Mouse (Mus musculus): ENCODE data around the gene Zkscan5. TPM values are rescaled to one million over a fixed set of nuclear protein-coding genes. Genes with fewer than 3 reads are reported as not detected.
A peak's percentile ranks its signal among the peaks of the same experiment; 100 is the strongest.
"Not testable (repeated sequence)": the region's sequence is repeated elsewhere in the genome, so short reads cannot be mapped to it uniquely, and the experiment has no call there.

Zkscan5 gene
- total RNA-seq, 2 experiments from 2014 or later, result 9.5 to 10.1 TPM

- DNase-seq; intact Hi-C loops (cut with DNase I): not testable (repeated sequence)
Observed at GRCm38 (mm10) chr5:145208391-145208790, 4.0 kb downstream of the Zkscan5 start.

- intact Hi-C loops (cut with DNase I), result loop anchor here (5.0 kb wide), 1 partner anchor 156 kb away; no protein-coding TSS in a partner anchor
- DNase-seq, result no peak
Observed at GRCm38 (mm10) chr5:145211340-145211739, 7.0 kb downstream of the Zkscan5 start.

DNA sequence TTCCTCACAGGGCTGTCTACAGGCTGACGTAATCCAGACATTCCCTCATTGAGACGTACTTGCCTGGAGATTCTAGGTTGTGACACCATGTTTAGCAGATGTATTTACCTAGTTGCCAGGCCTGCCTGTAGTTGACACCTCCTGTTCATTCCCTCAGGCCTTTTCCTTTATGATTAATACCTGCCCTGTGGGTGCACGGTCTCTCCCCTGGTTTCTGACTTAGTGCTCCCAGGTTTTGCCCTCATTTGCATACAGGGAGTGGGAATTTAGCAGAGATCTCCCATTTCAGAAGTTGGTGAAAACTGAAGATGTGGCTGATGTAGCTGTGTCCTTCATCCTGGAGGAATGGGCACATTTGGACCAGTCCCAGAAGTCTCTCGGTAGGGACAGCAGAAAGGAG is 7.9 kb downstream of the Zkscan5 start:
- intact Hi-C loops (cut with DNase I), result loop anchor here (5.0 kb wide), 1 partner anchor 155 kb away; no protein-coding TSS in a partner anchor
- no peak for DNase-seq

GRCm38 (mm10) chr5:145213505-145213904 is 9.1 kb downstream of the Zkscan5 start:
- no peak for DNase-seq
- intact Hi-C loops (cut with DNase I), result loop anchor here (5.0 kb wide), 1 partner anchor 154 kb away; no protein-coding TSS in a partner anchor

- no peak for DNase-seq
- intact Hi-C loops (cut with DNase I), result loop anchor here (5.0 kb wide), 1 partner anchor 153 kb away; no protein-coding TSS in a partner anchor
Observed at GRCm38 (mm10) chr5:145214679-145215078, 10.3 kb downstream of the Zkscan5 start.

DNA sequence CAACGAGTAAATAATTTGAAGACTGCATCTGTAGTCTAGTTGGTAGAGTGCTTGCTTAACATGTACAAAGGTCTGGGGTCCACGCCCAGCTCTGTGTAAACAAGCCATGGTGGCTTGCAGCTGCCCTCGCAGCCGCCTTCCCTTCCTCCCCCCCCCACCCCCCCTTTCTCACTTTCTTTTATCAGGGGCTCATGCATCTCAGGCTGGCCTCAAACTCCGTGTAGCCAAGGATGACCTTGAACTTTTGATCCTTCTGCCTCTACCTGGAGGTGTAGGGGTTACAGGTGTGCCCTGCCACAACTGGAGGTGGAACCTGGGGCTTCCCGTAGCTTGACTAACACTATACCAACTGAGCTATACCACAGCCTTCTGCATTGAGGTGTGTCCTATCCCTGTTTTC is 13.4 kb downstream of the Zkscan5 start:
- no peak for DNase-seq
- intact Hi-C loops (cut with DNase I), result no loop called here

DNA sequence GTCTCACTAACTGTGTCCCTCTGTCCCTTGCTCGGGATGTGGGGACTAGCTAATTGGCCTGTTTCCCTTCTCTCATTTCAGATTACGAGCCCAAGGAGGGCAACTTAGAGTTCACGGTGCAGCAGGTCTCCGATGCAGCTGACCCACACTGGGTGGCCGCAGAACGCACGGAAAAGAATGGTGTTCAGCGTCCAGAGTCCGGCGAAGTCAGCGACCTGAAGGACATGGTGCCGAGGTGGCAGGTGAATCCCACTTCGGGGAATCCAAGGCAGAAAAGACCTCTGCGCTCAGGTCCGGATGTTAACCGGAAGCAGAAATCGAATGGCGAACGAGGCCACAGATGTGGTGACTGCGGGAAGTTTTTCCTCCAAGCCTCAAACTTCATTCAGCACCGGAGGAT is 13.8 kb downstream of the Zkscan5 start:
- DNase-seq, result no peak
- intact Hi-C loops (cut with DNase I), result no loop called here

- intact Hi-C loops (cut with DNase I), result no loop called here
- no peak for DNase-seq
Observed at GRCm38 (mm10) chr5:145218671-145219070, 14.3 kb downstream of the Zkscan5 start.

DNA sequence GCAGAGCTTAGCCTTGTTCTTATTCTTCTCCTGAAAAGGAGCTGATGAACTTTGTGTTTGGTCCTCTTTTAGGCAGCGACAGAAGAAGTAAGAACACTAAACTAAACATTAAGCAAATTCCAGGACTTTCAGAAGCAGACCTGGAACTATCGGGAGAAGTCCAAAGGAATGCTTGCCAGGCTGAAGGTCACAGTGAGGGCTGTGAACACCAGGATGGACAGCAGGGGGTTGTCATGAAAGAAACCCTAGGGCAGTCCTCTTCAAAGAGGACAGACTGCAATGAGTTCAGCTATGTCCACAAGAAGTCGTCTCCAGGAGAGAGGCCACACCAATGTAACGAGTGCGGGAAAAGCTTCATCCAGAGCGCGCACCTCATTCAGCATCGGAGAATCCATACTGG is 15.6 kb downstream of the Zkscan5 start:
- no peak for DNase-seq
- intact Hi-C loops (cut with DNase I), result no loop called here

GRCm38 (mm10) chr5:145222840-145223239 is 18.5 kb downstream of the Zkscan5 start:
- no peak for DNase-seq
- intact Hi-C loops (cut with DNase I), result no loop called here

DNA sequence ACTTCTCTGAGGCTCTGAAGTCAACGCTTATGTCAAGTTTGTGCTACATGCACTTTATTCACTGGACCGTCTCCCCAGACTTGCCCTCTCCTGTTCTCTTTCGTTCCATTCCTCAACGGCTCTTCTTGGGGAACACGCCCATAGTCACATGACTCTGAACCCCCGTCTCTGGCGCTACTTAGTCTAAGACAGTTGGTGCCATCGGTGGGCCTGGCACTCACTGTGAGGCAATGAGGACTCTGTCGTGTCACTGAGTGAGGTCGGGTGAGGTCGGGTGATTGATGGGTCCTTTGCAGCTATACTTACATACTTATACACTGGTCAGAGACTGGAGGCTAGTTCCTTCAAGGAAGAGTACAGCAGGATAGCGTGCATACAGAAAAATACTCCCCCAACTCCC is 19.0 kb downstream of the Zkscan5 start:
- no peak for DNase-seq
- intact Hi-C loops (cut with DNase I), result no loop called here

- no peak for DNase-seq
- intact Hi-C loops (cut with DNase I), result no loop called here
Observed at GRCm38 (mm10) chr5:145226453-145226852, 22.1 kb downstream of the Zkscan5 start.

- intact Hi-C loops (cut with DNase I); DNase-seq: not testable (repeated sequence)
Observed at GRCm38 (mm10) chr5:145229283-145229682, 24.9 kb downstream of the Zkscan5 start.

DNA sequence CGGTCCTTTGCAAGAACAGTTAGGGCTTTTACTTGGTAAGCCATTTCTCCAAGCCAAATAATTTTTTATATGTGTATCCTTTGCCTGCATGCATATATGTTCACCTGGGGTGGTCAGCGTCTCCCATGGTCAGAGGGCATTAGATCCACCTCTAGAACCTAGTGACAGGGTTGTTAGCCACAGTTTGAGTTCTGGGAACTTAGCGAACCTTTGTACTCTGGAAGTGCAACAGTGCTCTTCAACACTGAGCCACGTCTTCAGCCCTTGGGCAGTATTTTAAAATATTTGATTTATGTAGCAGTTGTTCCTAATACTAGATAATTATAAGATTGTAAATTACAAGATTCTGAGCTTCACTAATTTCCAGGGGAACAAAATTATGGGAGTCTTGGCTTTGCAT is 26.3 kb downstream of the Zkscan5 start:
- intact Hi-C loops (cut with DNase I), result loop anchor here (2.0 to 5.0 kb wide), 3 partner anchors 26 to 52 kb away; partner anchors contain the start of genes Atp5j2, Zkscan5 and Zscan25

GRCm38 (mm10) chr5:145231367-145231871 is 27.1 kb downstream of the Zkscan5 start, which contains the start of gene Zfp655:
Gene Zfp655 (plus strand): TSS chr5:145231715.
- peak; percentile 98 to 99 for DNase-seq
- intact Hi-C loops (cut with DNase I), result loop anchor here (2.0 to 5.0 kb wide), 3 partner anchors 27 to 51 kb away; partner anchors contain the start of genes Atp5j2, Zkscan5 and Zscan25

More for the DNA sequence above, 26.3 kb downstream of the Zkscan5 start:
- DNase-seq, result no peak

- intact Hi-C loops (cut with DNase I), result loop anchor here (2.0 to 5.0 kb wide), 4 partner anchors 27 to 63 kb away; partner anchors contain the start of genes Atp5j2, Zkscan5 and Zscan25
- no peak for DNase-seq
Observed at GRCm38 (mm10) chr5:145231893-145232411, 27.6 kb downstream of the Zkscan5 start.

GRCm38 (mm10) chr5:145234636-145235035 is 30.3 kb downstream of the Zkscan5 start:
- peak in 1 of 2 experiments; percentile 11 for DNase-seq

GRCm38 (mm10) chr5:145249520-145249919 is 45.2 kb downstream of the Zkscan5 start:
- intact Hi-C loops (cut with DNase I), result no loop called here
- no peak for DNase-seq

More at GRCm38 (mm10) chr5:145234636-145235035, 30.3 kb downstream of the Zkscan5 start:
- intact Hi-C loops (cut with DNase I), result loop anchor here (5.0 kb wide), 2 partner anchors 42 to 48 kb away; partner anchors contain the start of genes Atp5j2 and Zscan25
